Mouse (Mus musculus): ENCODE data around the gene Slc30a3. TPM values are rescaled to one million over a fixed set of nuclear protein-coding genes. Genes with fewer than 3 reads are reported as not detected.
"Not testable (repeated sequence)": the region's sequence is repeated elsewhere in the genome, so short reads cannot be mapped to it uniquely, and the experiment has no call there.

Gene Slc30a3
- total RNA-seq, 2 experiments from 2014 or later = 78.9 to 86.5 TPM

GRCm38 (mm10) chr5:31054261-31055215 lies 53.5 kb downstream of the Slc30a3 start, which contains the start of gene Cad:
TSS of gene Cad (plus strand) at chr5:31054780.
- DNase-seq (ENCODE audit: extremely low spot score in 1 of 2, low spot score in 1 of 2) = peak; percentile 84 to 87

- DNase-seq (ENCODE audit: extremely low spot score in 1 of 2, low spot score in 1 of 2) = not testable (repeated sequence)
Observed at GRCm38 (mm10) chr5:31053728-31054127, 54.3 kb downstream of the Slc30a3 start.

GRCm38 (mm10) chr5:31050427-31050826 lies 57.6 kb downstream of the Slc30a3 start:
- no peak for DNase-seq (ENCODE audit: extremely low spot score in 1 of 2, low spot score in 1 of 2)

- peak in 1 of 2 experiments; percentile 23 for DNase-seq (ENCODE audit: extremely low spot score in 1 of 2, low spot score in 1 of 2)
Observed at GRCm38 (mm10) chr5:31048763-31049641, 59.0 kb downstream of the Slc30a3 start, which contains the start of gene Slc5a6. TSS of gene Slc5a6 (minus strand) at chr5:31048924.

- DNase-seq (ENCODE audit: extremely low spot score in 1 of 2, low spot score in 1 of 2) = peak; percentile 91 to 97
Observed at GRCm38 (mm10) chr5:31047848-31048762, 59.9 kb downstream of the Slc30a3 start, which contains the start of gene Atraid. TSS of gene Atraid (plus strand) at chr5:31048312.

GRCm38 (mm10) chr5:31047074-31047473 lies 61.0 kb downstream of the Slc30a3 start:
- DNase-seq (ENCODE audit: extremely low spot score in 1 of 2, low spot score in 1 of 2) = no peak

GRCm38 (mm10) chr5:31046416-31046815 lies 61.6 kb downstream of the Slc30a3 start:
- DNase-seq (ENCODE audit: extremely low spot score in 1 of 2, low spot score in 1 of 2) = no peak

GRCm38 (mm10) chr5:31038171-31038845 lies 69.7 kb downstream of the Slc30a3 start:
- no peak for DNase-seq (ENCODE audit: extremely low spot score in 1 of 2, low spot score in 1 of 2)

GRCm38 (mm10) chr5:31036556-31036955 lies 71.5 kb downstream of the Slc30a3 start:
- DNase-seq (ENCODE audit: extremely low spot score in 1 of 2, low spot score in 1 of 2) = not testable (repeated sequence)

Other genes starting within 250 kb of the Slc30a3 start
- 10 to 100 TPM; 60.4 to 60.8 TPM for gene Tmem214, start 240.2 kb downstream of the Slc30a3 start, total RNA-seq (2021)
- gene Agbl5, start 219.5 kb downstream of the Slc30a3 start, total RNA-seq (2021) = 10 to 100 TPM; 13.0 to 14.5 TPM
- gene Ost4, start 200.4 kb downstream of the Slc30a3 start, total RNA-seq (2021) = 100 to 1,000 TPM in 1 of 2 experiments, 10 to 100 TPM in 1; 92.7 to 101 TPM
- 1 to 10 TPM; 2.5 to 3.4 TPM for gene Emilin1, start 194.8 kb downstream of the Slc30a3 start, total RNA-seq (2021)
- 10 to 100 TPM; 12.3 to 15.5 TPM for gene Khk, start 186.8 kb downstream of the Slc30a3 start, total RNA-seq (2021)
- gene Cgref1, start 162.6 kb downstream of the Slc30a3 start, total RNA-seq (2021) = 10 to 100 TPM; 14.5 to 16.7 TPM
- gene Preb, start 147.9 kb downstream of the Slc30a3 start, total RNA-seq (2021) = 100 to 1,000 TPM; 126 to 131 TPM
- gene Tcf23, start 139.6 kb downstream of the Slc30a3 start, total RNA-seq (2021) = under 1 TPM; 0.09 to 0.12 TPM
- 10 to 100 TPM; 69.4 to 78.9 TPM for gene Atraid, start 59.9 kb downstream of the Slc30a3 start, total RNA-seq (2021)
- 10 to 100 TPM; 14.2 to 15.3 TPM for gene Slc5a6, start 59.3 kb downstream of the Slc30a3 start, total RNA-seq (2021)
- gene Cad, start 53.5 kb downstream of the Slc30a3 start, total RNA-seq (2021) = 10 to 100 TPM; 16.9 to 18.0 TPM
- not detected for gene Dnajc5g, start 2.0 kb downstream of the Slc30a3 start, total RNA-seq (2021)
- gene Trim54, start 8.5 kb upstream of the Slc30a3 start, total RNA-seq (2021) = not detected
- gene Ucn, start 30.6 kb upstream of the Slc30a3 start, total RNA-seq (2021) = not detected
- gene Mpv17, start 46.0 kb upstream of the Slc30a3 start, total RNA-seq (2021) = 10 to 100 TPM; 55.0 to 59.0 TPM
- gene Gm29609, start 71.7 kb upstream of the Slc30a3 start, total RNA-seq (2021) = 1 to 10 TPM; 1.6 to 2.8 TPM
- 10 to 100 TPM; 50.8 to 77.4 TPM for gene Gtf3c2, start 71.9 kb upstream of the Slc30a3 start, total RNA-seq (2021)
- 10 to 100 TPM; 76.8 to 83.9 TPM for gene Snx17, start 85.0 kb upstream of the Slc30a3 start, total RNA-seq (2021)
- 10 to 100 TPM; 46.8 to 56.7 TPM for gene Eif2b4, start 85.2 kb upstream of the Slc30a3 start, total RNA-seq (2021)
- 10 to 100 TPM; 25.7 to 31.5 TPM for gene Zfp513, start 94.1 kb upstream of the Slc30a3 start, total RNA-seq (2021)
- 10 to 100 TPM; 77.0 to 77.2 TPM for gene Ppm1g, start 112.5 kb upstream of the Slc30a3 start, total RNA-seq (2021)
- 10 to 100 TPM; 83.5 to 88.5 TPM for gene Nrbp1, start 132.6 kb upstream of the Slc30a3 start, total RNA-seq (2021)
- gene Gm9970, start 133.0 kb upstream of the Slc30a3 start, total RNA-seq (2021) = not detected
- 1 to 10 TPM; 2.0 to 3.1 TPM for gene Krtcap3, start 143.5 kb upstream of the Slc30a3 start, total RNA-seq (2021)
- gene Ift172, start 182.9 kb upstream of the Slc30a3 start, total RNA-seq (2021) = 10 to 100 TPM; 72.9 to 81.8 TPM
- gene Fndc4, start 187.8 kb upstream of the Slc30a3 start, total RNA-seq (2021) = 100 to 1,000 TPM; 172 to 175 TPM
- gene Gckr, start 189.2 kb upstream of the Slc30a3 start, total RNA-seq (2021) = under 1 TPM in 1 of 2 experiments, not detected in 1; 0.31 TPM